Mouse (Mus musculus): ENCODE results near the gene Lsm7. TPM values are rescaled to one million over a fixed set of nuclear protein-coding genes. Genes with fewer than 3 reads are reported as not detected.
"Not testable (repeated sequence)": the region's sequence is repeated elsewhere in the genome, so short reads cannot be mapped to it uniquely, and the experiment has no call there.

The Lsm7 gene
- polyA plus RNA-seq, 1 experiment from 2014 or later: 268 TPM

DNA sequence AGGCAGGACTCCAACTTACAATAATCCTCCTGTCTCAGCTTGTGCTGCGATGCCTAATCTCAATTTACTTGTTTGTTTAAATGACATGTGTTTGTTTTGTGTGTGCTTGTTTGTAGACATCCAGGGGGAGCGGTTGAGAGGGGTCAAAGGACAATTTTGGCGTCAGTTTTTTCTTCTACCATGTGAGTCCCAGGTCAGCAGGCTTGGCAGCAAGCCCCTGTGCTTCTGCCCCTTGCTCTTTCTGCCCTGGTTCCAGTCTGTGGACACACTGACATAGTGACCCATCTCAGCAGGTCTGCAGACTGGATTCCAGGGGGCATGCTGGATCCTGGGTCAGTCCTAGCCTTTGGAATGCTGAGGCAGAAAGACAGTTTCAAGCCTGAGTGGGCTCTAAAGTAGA is 35.6 kb downstream of the Lsm7 start:
- Histone ChIP-seq H3K9me3 (no peaks in the 10 kb centered on the region), H3K4me2 (replicated peaks) (no peak overlapping the region), H3K27me3 (no peaks in the 10 kb centered on the region), H3K36me3 (no peaks in the 10 kb centered on the region), H3K27ac (replicated peaks) (no peak overlapping the region), H3K9ac (replicated peaks) (no peak overlapping the region), H3K4me1 (no peaks in the 10 kb centered on the region), H3K4me3 (no peak overlapping the region)
- WGBS: 64% methylated on average over 3 of the region's 3 CpGs
- ATAC-seq (replicated peaks): no peak

DNA sequence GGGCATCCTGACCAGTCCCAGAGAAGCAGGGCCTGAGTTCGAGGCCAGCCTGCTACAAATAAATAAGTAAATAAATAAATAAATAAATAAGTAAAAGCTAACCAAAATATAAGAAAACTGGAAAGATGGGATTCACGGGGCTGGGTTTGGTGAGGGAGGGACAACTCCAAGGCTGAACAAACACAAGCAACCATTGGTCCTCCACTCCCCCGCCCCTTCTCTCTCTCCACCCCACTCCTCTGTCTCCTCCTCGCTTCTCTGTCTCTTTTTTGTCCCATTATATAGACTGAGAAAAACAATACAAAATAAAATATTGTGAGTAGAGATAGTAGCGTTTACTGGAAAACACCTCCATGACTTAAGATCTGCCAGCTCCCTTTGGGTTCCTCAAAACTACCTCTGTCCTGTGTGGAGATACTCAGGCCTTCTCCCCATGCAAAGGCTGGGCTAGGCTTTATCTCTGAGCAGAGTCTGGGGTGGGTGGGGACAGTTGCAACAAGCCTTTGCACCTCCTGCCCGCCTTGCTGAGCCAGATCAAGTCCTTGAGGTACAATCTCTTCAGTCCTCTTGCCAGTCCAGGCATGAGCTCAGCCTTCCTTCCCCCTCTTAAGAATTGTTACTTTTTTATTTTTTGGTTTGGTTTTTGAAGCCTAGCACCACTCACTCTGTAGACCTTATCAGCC is 36.3 kb downstream of the Lsm7 start:
- Histone ChIP-seq H3K4me1 (no peaks in the 10 kb centered on the region), H3K4me3 (no peak overlapping the region), H3K27ac (replicated peaks) (no peak overlapping the region), H3K9me3 (no peaks in the 10 kb centered on the region), H3K9ac (replicated peaks) (no peak overlapping the region), H3K36me3 (no peaks in the 10 kb centered on the region), H3K4me2 (replicated peaks) (no peak overlapping the region), H3K27me3 (no peaks in the 10 kb centered on the region)
- ATAC-seq (replicated peaks): no peak
- 60% methylated on average over 6 of the region's 6 CpGs for WGBS

DNA sequence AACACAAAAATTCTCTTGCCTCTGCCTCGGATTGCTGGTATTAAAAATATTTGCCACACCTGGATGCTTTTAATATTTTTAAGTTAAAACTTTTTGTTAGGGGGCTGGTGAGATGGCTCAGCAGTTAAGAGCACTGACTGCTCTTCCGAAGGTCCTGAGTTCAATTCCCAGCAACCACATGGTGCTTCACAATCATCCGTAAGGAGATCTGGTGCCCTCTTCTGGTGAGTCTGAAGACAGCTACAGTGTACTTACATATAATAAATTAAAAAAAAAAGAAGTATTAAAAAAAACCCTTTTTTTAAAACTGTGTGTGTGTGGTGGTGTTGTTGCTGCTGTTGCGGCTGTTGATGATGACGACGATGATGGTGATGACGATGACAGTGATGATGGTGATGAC is 37.1 kb downstream of the Lsm7 start:
- ATAC-seq (replicated peaks); H3K9me3 ChIP-seq; H3K4me2 ChIP-seq (replicated peaks); H3K27me3 ChIP-seq; H3K4me1 ChIP-seq; H3K27ac ChIP-seq (replicated peaks); H3K4me3 ChIP-seq; H3K36me3 ChIP-seq; H3K9ac ChIP-seq (replicated peaks): not testable (repeated sequence)
- 84% methylated on average over 7 of the region's 7 CpGs for WGBS

DNA sequence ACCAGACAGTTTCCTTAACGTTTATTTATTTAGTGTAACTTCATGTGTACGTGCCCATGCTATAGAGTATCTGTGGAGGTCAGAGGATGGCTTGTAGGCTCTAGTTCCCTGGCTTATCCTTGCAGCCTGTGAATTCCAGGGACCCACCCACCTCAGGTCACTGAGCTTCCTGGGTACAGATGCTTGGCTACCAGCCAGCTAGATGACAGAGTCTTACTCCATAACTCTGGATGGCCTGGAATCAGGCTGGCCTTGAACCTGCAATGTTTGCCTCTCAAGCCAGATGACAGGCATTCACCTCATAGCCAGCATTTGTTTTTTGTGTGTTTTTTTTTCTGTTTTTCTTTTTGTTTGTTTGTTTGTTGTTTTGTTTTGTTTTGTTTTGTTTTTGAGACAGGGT is 37.8 kb downstream of the Lsm7 start:
- WGBS: 68% methylated on average over 2 of the region's 2 CpGs
- no peak overlapping the region for H3K4me2 ChIP-seq (replicated peaks)
- no peak for ATAC-seq (replicated peaks)
- H3K9me3 ChIP-seq: no peaks in the 10 kb centered on the region
- H3K4me3 ChIP-seq: no peak overlapping the region
- no peaks in the 10 kb centered on the region for H3K4me1 ChIP-seq
- no peak overlapping the region for H3K9ac ChIP-seq (replicated peaks)
- H3K36me3 ChIP-seq: no peaks in the 10 kb centered on the region
- H3K27ac ChIP-seq (replicated peaks): no peak overlapping the region
- 0 out of 2 replicates have a peak, but pooled peaks cover 3% of the 10 kb centered on the region for H3K27me3 ChIP-seq

DNA sequence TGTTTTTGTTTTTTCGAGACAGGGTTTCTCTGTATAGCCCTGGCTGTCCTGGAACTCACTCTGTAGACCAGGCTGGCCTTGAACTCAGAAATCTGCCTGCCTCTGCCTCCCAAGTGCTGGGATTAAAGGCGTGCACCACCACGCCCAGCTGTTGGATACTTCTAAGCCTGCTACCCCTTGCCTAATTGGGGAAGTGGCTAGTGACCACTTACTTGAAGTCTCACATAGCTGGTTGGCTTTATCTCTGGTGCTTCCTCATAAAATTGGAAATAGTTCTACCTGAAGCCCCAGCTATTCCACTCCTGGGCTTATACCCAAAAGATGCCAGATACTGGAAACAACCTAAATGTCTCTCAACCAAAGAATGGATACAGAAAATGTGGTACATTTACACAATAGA is 38.7 kb downstream of the Lsm7 start:
- not testable (repeated sequence) for H3K36me3 ChIP-seq; H3K9ac ChIP-seq (replicated peaks); H3K9me3 ChIP-seq; H3K27ac ChIP-seq (replicated peaks); H3K4me3 ChIP-seq; H3K27me3 ChIP-seq; H3K4me1 ChIP-seq; H3K4me2 ChIP-seq (replicated peaks); ATAC-seq (replicated peaks)
- 78% methylated on average over 3 of the region's 3 CpGs for WGBS

DNA sequence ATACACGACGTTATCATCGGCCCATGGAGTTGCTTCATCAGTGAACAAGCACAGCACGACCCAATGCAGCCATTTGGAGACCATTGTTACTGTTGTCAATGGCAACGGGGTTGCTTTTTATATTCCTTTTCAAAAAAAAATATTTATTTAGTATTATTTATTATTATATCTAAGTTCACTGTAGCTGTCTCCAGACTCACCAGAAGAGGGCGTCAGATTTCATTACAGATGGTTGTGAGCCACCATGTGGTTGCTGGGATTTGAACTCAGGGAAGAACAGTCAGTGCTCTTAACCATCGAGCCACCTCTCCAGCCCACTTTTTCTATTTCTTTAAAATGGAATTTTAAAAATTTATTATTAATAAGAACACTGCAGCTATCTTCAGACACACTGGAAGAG is 40.2 kb downstream of the Lsm7 start:
- H3K9ac ChIP-seq (replicated peaks): no peak overlapping the region
- WGBS: 71% methylated on average over 7 of the region's 7 CpGs
- no peak overlapping the region for H3K4me2 ChIP-seq (replicated peaks)
- no peaks in the 10 kb centered on the region for H3K4me1 ChIP-seq
- H3K27me3 ChIP-seq: peaks cover 21% of the 10 kb centered on the region
- no peaks in the 10 kb centered on the region for H3K9me3 ChIP-seq
- no peak overlapping the region for H3K27ac ChIP-seq (replicated peaks)
- H3K4me3 ChIP-seq: no peak overlapping the region
- H3K36me3 ChIP-seq: no peaks in the 10 kb centered on the region
- ATAC-seq (replicated peaks): no peak

DNA sequence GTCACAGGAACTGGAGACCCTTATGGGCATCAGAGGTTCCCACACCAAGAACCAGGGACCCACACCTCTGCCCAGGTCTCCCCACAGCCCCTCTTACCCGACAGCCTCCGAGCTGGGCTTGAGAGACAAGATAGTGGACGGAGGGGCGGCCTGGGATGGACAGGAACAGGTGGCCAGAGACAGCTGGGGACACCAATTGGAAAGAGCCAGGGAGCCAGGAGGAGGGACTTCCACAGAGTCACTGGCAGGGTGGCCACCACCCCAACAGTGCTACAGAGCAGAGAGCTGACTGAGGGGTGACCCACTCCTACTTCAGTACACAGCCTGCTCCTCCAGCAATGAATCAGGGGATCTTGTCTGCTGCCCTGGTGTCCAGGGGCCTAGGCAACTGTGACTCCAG is 41.6 kb downstream of the Lsm7 start, which contains the start of gene Jsrp1:
Jsrp1 (minus strand) TSS at position 133 of the 400 bp plus-strand sequence.
- Histone ChIP-seq H3K4me3 (no peak within 1 kb of the TSS), H3K27me3 (peaks cover 34% of the 10 kb centered on the region), H3K4me1 (peaks cover 10% of the 10 kb centered on the region), H3K9ac (replicated peaks) (no peak within 1 kb of the TSS), H3K9me3 (no peaks in the 10 kb centered on the region), H3K27ac (replicated peaks) (no peak within 1 kb of the TSS), H3K36me3 (no peaks in the 10 kb centered on the region), H3K4me2 (replicated peaks) (no peak within 1 kb of the TSS)
- WGBS: 72% methylated on average over 4 of the region's 4 CpGs
- ATAC-seq (replicated peaks): no peak

DNA sequence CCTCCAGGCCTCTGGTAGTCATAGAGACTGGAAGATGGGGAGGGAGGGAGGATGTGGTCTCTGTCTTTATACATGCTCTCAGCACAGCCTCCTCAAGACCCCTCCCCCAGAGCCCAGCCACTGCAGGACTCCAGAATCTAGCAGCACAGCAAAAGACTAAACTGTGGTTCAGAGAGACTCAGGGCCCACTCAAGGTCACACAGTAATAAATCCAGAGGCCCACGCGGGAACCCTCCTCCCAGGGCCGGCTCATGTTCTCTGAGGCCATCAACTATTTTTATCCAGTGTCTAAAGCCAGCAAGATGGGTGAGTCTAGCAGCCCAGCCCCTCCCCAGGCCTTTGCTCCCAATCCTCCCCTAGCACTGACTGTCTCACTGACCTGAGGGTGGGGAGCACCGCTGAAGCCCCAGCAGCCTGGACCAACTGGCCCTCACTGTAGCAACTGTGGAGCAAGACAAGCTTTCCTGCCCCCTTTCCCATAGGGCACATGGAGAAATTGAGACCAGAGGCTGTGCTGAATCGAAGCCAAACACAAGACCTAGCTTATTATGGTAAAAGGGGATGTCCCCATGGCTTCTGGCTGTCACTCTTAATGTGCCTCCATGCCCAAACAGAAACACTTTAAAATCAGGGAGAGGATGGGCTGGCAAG is 42.5 kb downstream of the Lsm7 start:
- Histone ChIP-seq H3K4me3 (no peak overlapping the region), H3K4me1 (peaks cover 14% of the 10 kb centered on the region), H3K4me2 (replicated peaks) (no peak overlapping the region), H3K9ac (replicated peaks) (no peak overlapping the region), H3K9me3 (no peaks in the 10 kb centered on the region), H3K27me3 (peaks cover 41% of the 10 kb centered on the region), H3K27ac (replicated peaks) (no peak overlapping the region), H3K36me3 (no peaks in the 10 kb centered on the region)
- ATAC-seq (replicated peaks): no peak
- WGBS: 69% methylated on average over 5 of the region's 5 CpGs

DNA sequence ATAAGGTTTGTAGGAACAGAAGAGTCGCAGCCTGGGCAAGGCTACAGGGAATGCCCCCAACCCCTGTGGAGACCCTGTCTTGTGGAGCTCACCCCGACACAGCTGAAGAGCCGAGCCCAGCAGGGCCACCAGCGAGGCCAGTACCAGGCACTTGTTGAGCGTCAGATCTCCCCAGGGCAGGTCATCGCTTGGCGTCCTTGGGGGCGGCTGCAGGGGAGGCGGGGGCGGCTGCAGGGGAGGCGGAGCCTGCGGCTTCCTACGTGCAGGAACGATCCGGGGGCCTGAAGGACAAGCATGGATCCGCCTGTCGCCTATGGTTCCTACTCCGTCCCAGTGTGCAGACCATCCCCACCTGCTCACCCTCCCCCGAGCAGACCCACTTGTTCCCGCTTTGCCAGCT is 44.9 kb downstream of the Lsm7 start:
- Histone ChIP-seq H3K4me2 (replicated peaks) (no peak overlapping the region), H3K4me1 (peaks cover 26% of the 10 kb centered on the region), H3K27me3 (peaks cover 41% of the 10 kb centered on the region), H3K9ac (replicated peaks) (no peak overlapping the region), H3K9me3 (no peaks in the 10 kb centered on the region), H3K4me3 (no peak overlapping the region), H3K36me3 (peaks cover 1% of the 10 kb centered on the region; the same call in 1 of the 2 replicates), H3K27ac (replicated peaks) (no peak overlapping the region)
- ATAC-seq (replicated peaks): no peak
- WGBS: 4% methylated on average over 20 of the region's 20 CpGs

DNA sequence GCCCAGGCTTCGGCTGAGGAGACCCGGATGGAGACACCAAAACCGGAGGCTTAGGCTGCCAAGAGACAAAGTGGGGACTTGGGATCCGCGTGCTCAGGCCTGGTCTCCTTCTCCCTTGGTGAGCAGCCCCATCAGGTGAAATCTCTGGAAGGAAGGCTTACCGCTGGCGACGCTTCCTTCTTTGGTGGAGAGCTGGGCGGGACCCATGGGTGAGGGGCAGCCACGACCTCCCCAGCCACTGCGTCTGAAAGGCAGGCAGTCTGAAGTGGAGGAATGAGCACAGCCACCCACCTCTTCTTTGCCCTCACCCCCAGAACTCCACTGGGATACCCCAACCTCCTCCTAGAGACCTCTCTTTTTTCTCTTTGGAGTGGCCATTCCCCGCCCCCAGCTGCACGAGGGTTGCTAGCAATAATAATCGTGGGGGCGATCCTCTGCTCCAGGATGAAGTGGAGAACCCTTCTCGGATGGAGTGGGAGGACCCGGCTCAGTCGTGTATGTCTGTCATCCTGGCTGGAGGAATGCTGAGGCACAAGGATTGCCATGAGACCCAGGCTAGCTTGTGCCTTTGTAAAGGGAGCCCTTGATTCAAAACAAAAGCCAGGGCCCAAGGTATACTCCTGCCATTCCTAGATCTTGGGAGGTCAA is 45.9 kb downstream of the Lsm7 start:
- peaks cover 9% of the 10 kb centered on the region for H3K36me3 ChIP-seq
- peaks cover 41% of the 10 kb centered on the region for H3K27me3 ChIP-seq
- H3K4me2 ChIP-seq (replicated peaks): no peak overlapping the region
- 8% methylated on average over 18 of the region's 18 CpGs for WGBS
- no peak overlapping the region for H3K9ac ChIP-seq (replicated peaks)
- ATAC-seq (replicated peaks): no peak
- H3K4me1 ChIP-seq: peaks cover 26% of the 10 kb centered on the region
- no peak overlapping the region for H3K27ac ChIP-seq (replicated peaks)
- no peaks in the 10 kb centered on the region for H3K9me3 ChIP-seq
- H3K4me3 ChIP-seq: peak overlapping the region; percentile 6; the same call in 1 of the 2 replicates

DNA sequence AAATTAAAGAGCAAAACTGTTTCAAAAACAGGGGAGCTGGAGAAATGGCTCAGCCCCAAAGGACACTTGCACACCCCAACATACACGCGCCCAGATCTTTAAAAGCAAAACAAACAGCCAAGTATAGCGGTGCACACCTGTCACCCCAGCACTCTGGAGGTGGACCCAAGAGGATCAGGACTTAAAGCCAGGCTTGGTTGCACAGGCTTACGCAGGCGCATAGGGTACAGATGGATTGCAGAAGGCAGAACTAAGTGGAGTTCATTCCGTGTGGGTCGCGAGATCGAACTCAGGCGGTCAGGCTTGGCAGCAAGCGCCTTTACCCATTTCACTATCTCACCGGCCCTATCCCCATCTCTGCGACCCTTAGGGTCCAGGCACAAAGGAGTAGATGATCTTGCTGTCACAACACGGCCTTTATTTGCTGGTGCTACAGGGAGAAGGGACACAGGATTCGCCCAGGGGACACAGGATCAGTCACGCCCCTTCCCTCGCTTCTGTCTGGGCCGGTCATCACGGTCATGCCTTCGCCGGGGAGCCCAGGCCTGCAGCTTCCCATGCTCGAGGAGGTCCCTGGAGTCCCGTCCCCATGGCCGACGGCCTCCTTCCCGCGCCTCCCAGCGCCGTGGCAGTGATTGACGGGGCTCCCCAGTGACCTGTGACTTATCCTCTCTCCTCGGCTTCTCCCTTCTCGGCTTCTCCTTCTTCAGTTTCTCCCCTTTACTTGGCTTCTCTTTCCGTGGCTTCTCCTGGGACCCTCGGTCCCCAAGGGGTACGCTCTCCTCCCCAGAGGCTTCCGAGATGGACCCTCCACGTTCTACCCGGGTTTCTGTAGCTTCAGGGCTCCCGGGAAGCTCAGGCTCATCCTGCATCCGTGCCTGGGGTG is 46.7 kb downstream of the Lsm7 start:
- no peak overlapping the region for H3K27ac ChIP-seq (replicated peaks)
- peak overlapping the region; percentile 80; the same call in 1 of the 2 replicates for H3K4me2 ChIP-seq (replicated peaks)
- WGBS: 18% methylated on average over 40 of the region's 40 CpGs
- no peak overlapping the region for H3K9ac ChIP-seq (replicated peaks)
- H3K36me3 ChIP-seq: peaks cover 16% of the 10 kb centered on the region
- ATAC-seq (replicated peaks): no peak
- no peaks in the 10 kb centered on the region for H3K9me3 ChIP-seq
- H3K4me3 ChIP-seq: 0 out of 2 replicates have a peak overlapping the region, but pooled peaks have one; percentile 6
- H3K4me1 ChIP-seq: peaks cover 26% of the 10 kb centered on the region
- peaks cover 40% of the 10 kb centered on the region for H3K27me3 ChIP-seq

All from forebrain, embryonic 15.5 days (tissue).